Mouse (Mus musculus) spleen, adult 2 months (tissue): ENCODE data around the gene Spred1.

Experiments
- CTCF ChIP-seq: fragments of 200-500 bp; IDR thresholded peaks from 2 replicates; pipeline ENCODE4 v1.5.1; 2011; ENCODE audit warnings: mild to moderate bottlenecking, inconsistent platforms; ENCODE audit not compliant: insufficient read depth, insufficient read length, insufficient replicate concordance; ENCODE audit errors: extremely low read depth
- POLR2A ChIP-seq: fragments of 200-500 bp; IDR thresholded peaks from 2 replicates; pipeline ENCODE4 v1.6.1; 2011; ENCODE audit warnings: low read depth, low read length, inconsistent platforms

GRCm38 (mm10) chr2:117139977-117140376 is 18.8 kb downstream of the Spred1 start:
- TF ChIP-seq POLR2A (no peak), CTCF (no peak)
